Mouse (Mus musculus) liver, adult 2 months (tissue): ENCODE data around the gene Ptpn14.

Experiments used
- CTCF ChIP-seq: fragments of 200-500 bp; IDR thresholded peaks from 2 replicates; pipeline ENCODE4 v1.5.1; 2011; ENCODE audit warnings: low read depth, low read length, control low read depth
- POLR2A ChIP-seq: fragments of 200-500 bp; IDR thresholded peaks from 2 replicates; pipeline ENCODE4 v1.6.1; 2011; ENCODE audit warnings: low read length, control low read depth; ENCODE audit not compliant: insufficient read depth; ENCODE audit errors: extremely low read depth

DNA sequence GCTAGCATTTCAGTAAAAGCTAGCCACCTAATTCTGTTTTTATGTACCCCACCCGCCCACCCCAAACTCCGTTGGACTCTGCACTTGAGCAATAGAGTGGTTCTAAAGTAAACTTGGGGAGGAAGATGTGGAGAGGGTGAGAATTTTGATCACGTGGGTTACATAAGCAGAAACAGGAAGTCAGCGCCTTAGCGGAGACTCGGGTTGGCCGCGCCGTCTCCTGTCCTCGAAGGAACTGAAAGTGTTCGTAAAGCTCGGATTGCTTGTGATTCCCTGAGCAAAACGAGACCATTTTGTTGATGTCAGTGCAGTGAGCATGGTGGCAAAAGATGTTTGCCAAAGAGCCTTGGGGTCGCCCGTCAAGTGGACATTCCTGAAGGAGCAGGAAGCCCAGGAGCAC lies 70.9 kb downstream of the Ptpn14 start:
- TF ChIP-seq CTCF = no peak
- no peak for TF ChIP-seq POLR2A
